Mouse (Mus musculus) liver, embryonic 18 days (tissue): ENCODE measurements around the gene C8b. TPM values are rescaled to one million over a fixed set of nuclear protein-coding genes. Genes with fewer than 3 reads are reported as not detected.

Experiments used
- polyA plus RNA-seq: library from polyadenylated mRNA; depleted of rRNA; stranded (reverse); fragments of >200 nt; gene quantifications from 2 replicates; pipeline ENCODE4 v1.2.3, GENCODE M21; 2012; rRNA removed

C8b gene
- polyA plus RNA-seq, result 160 and 175 TPM in 2 replicates

GRCm38 (mm10) chr4:104766065-104766464 lies at the start of gene C8b:
TSS of gene C8b (plus strand) at chr4:104766317.

Other genes with a start within 250 kb of the C8b start
- not detected in 2 replicates for gene Gm17662, start 91.0 kb downstream of the C8b start, polyA plus RNA-seq
- gene C8a, start 110.1 kb downstream of the C8b start, polyA plus RNA-seq, result 43.3 and 47.1 TPM in 2 replicates
- 1.0 and 1.6 TPM in 2 replicates for gene Fyb2, start 147.1 kb downstream of the C8b start, polyA plus RNA-seq